Mouse (Mus musculus) frontal cortex, postnatal 14 days (tissue): ENCODE results near the gene Srsf11.

Source experiments
- DNase-seq, 2 experiments: peaks; one replicate each; pipeline ENCODE4 v3.0.0; 2022; ENCODE audit warnings: low spot score in 2 of 2

The Srsf11 gene

DNA sequence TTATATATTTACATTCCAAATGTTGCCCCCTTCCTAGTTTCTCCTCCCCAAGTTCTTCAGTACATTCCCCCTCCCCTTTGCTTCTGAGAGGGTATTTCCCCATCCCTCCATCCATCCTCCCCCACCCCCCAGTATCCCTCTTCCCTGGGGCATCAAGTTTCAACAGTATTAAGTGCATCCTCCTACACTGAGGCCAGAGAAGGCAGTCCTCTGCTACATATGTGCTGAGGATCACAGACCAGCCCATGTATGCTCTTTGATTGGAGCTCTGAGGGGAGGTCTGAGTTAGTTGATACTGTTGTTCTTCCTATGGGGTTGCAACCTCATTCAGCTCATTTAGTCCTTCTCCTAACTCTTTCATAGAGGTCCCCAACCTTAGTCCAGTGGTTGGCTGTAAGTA, 56.8 kb downstream of the Srsf11 start:
- DNase-seq, result no peak

DNA sequence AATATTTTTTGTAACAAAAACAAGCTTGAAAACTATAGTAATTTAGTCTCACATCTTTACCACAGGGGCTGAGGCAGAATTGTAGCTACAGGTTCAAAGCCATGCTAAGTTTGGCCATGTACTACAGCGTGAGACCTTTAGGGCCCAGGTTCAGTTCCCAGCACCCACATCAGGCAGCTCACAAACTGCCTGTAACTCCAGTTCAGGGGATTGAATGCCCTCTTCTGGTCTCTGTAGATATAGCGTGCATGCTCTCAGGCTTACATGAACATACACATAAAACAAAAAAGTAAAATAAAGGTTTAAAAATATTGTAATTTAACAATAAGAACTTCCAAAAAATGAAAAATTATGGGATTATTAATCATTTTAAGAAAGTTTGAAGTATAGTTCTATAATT, 63.2 kb downstream of the Srsf11 start:
- DNase-seq, result no peak

DNA sequence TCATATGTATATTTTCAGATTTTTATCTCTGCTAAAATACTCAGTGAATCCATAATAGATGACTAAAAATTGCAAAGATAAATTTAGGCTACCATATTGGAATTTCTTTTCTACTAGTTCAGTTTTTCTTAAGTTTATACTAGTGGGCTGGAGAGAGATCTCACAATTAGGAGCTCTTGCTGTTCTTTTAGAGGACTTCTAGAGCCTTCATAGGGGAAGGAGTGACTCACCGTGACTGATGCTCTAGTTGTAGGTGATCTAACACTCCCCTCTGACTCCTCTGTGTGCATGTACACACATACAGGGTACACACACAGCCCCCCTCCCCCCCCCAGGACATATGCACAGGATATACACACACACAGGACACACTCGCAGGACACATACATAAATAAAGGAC, 65.3 kb downstream of the Srsf11 start:
- no peak for DNase-seq
